Mouse (Mus musculus): ENCODE measurements around the gene Nktr. TPM values are rescaled to one million over a fixed set of nuclear protein-coding genes. Genes with fewer than 3 reads are reported as not detected.

Nktr gene
- polyA plus RNA-seq, 1 experiment from 2014 or later = 70.1 TPM

DNA sequence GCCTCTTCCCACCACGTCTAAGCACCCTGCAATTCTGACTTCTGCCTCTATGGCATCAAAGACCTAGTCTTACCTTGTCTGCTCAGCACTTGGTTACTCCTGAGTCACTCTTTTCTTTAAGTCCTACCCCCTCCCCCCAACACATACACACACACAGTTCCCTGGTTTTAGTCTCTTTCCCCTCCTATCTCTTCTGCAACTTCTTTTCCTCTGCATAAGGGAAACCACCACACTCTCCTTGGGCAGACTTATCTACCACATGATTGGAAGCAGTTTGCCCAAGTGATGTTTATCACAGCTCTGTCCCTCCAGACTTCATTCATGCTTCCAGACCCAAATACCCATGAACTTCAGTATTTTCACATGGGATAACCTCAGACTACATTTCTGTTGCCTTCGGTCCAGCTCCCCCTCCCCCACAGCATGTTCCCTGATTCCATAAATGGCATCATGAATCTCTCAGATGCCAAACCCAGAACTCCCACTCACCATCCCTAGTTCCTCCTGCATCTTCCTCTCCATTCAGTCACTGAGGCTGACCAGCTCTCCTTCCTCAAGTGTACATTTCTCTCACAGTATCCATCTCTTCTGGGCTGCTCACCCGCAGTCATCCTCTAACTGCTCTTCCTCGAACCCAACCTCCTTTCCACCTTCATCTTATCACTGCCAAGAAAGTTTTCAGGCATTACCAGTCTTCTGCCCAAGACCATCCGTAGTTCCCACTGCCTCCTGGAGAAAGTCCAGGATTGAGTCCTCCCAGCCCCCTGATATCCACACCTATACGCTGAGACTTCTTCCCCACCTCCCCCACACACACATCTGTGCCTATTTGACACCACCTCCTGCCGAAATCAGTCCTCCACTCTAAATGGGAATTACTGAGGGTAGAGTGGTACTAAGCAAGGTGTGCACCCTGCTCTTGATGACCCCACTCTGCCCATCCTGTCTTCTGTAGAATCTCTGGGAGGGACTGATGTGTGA, 10.2 kb upstream of the Nktr start:
- WGBS = 67% methylated on average over 7 of the region's 7 CpGs
- peaks cover 20% of the 10 kb centered on the region for H3K36me3 ChIP-seq
- H3K4me1 ChIP-seq = peaks cover 35% of the 10 kb centered on the region
- H3K9ac ChIP-seq = no peak overlapping the region
- no peaks in the 10 kb centered on the region for H3K27me3 ChIP-seq
- no peak for ATAC-seq (ENCODE audit: insufficient number of reproducible peaks, insufficient read depth, low FRiP score, low TSS enrichment, low read depth)
- H3K4me2 ChIP-seq = no peak overlapping the region
- no peaks in the 10 kb centered on the region for H3K9me3 ChIP-seq
- H3K27ac ChIP-seq = no peak overlapping the region
- no peak overlapping the region for H3K4me3 ChIP-seq

DNA sequence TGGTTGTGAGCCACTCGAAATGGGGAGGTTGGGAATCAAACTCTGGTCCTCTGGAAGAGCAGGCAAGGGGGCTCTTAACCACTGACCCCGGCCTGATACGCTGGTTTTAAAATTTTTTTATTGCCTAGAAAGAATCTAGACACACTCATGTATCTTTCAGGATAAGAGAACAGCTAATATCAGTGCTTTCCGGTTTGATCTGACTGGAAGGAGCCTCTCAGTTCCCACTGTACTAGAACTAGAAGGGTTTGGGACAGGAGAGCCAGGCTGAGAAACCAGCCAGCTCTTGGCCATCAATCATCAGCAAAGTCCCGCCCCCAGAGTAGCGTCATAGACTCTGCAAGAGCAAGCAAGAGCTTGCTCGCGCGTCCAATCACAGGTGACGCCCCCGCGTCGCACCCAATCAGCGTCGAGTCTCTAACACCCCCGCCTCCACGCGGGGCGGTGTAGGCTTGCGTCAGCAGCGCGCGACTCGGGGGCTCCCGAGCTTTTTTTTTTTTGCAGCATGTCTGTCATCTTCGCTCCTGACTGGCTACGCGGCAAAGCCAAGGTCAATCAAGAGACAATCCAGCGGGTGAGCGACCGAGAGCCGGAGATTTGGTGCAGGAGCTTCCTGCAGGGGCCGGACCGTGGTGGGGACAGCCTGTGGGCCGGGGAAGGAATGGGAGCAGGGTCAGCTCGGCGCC, 8.9 kb upstream of the Nktr start, which contains the start of gene Ss18l2:
Ss18l2 (plus strand) TSS at position 432 of the 686 bp plus-strand sequence.
- WGBS = 4% methylated on average over 37 of the region's 37 CpGs
- Histone ChIP-seq H3K9me3 (no peaks in the 10 kb centered on the region), H3K27me3 (no peaks in the 10 kb centered on the region), H3K4me3 (peak within 1 kb of the TSS; percentile 96), H3K36me3 (peaks cover 20% of the 10 kb centered on the region), H3K4me1 (peaks cover 28% of the 10 kb centered on the region), H3K27ac (peak within 1 kb of the TSS; percentile 90), H3K4me2 (peak within 1 kb of the TSS; percentile 75), H3K9ac (peak within 1 kb of the TSS; percentile 97)
- ATAC-seq (ENCODE audit: insufficient number of reproducible peaks, insufficient read depth, low FRiP score, low TSS enrichment, low read depth) = peak; percentile 98

DNA sequence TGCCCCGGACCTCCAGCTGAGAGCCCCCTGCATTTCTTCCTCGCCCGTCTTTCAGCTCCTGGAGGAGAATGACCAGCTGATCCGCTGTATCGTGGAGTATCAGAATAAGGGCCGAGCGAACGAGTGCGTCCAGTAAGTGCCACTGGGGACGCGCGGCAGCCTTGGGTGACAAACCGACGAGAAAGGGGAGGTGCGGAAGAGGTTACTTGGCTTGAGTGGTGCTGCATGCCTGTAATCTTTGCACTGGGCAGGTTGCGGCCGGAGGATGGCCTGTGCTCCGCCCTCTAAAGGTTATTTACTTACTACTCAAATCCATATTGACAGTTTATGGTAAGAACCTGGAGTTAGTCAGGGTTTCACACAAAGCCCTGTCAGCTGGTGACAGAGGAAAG, 8.4 kb upstream of the Nktr start:
- peak overlapping the region; percentile 90 for H3K27ac ChIP-seq
- no peaks in the 10 kb centered on the region for H3K27me3 ChIP-seq
- peak overlapping the region; percentile 97 for H3K9ac ChIP-seq
- no peaks in the 10 kb centered on the region for H3K9me3 ChIP-seq
- peaks cover 22% of the 10 kb centered on the region for H3K4me1 ChIP-seq
- H3K4me3 ChIP-seq = peak overlapping the region; percentile 96
- peaks cover 20% of the 10 kb centered on the region for H3K36me3 ChIP-seq
- under 1% methylated on average over 18 of the region's 18 CpGs for WGBS
- ATAC-seq (ENCODE audit: insufficient number of reproducible peaks, insufficient read depth, low FRiP score, low TSS enrichment, low read depth) = no peak
- H3K4me2 ChIP-seq = peak overlapping the region; percentile 75

DNA sequence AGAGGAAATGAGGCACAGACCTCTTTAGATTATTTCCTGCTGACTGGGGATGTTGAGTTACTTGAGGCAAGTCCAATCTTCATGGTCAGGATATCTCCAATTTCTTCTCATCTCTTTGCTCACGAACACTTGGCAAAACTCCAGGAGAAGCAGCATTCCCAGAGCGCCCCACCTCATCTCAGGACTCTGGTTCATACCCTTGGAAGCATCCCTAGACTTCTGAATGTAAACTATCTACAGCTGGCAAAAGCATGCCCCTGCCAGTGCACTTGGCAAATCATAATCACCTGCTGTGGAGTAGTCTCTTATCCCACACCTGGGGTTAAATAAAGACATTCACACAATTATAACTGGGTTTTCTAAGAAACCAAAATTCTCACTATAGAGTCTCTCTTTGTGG, 1.9 kb upstream of the Nktr start:
- no peaks in the 10 kb centered on the region for H3K27me3 ChIP-seq
- H3K4me1 ChIP-seq = peaks cover 8% of the 10 kb centered on the region
- H3K27ac ChIP-seq = no peak overlapping the region
- ATAC-seq (ENCODE audit: insufficient number of reproducible peaks, insufficient read depth, low FRiP score, low TSS enrichment, low read depth) = no peak
- no peak overlapping the region for H3K4me2 ChIP-seq
- H3K9ac ChIP-seq = no peak overlapping the region
- H3K9me3 ChIP-seq = no peaks in the 10 kb centered on the region
- no peak overlapping the region for H3K4me3 ChIP-seq
- WGBS = 72% methylated on average over 2 of the region's 2 CpGs
- H3K36me3 ChIP-seq = peaks cover 18% of the 10 kb centered on the region

DNA sequence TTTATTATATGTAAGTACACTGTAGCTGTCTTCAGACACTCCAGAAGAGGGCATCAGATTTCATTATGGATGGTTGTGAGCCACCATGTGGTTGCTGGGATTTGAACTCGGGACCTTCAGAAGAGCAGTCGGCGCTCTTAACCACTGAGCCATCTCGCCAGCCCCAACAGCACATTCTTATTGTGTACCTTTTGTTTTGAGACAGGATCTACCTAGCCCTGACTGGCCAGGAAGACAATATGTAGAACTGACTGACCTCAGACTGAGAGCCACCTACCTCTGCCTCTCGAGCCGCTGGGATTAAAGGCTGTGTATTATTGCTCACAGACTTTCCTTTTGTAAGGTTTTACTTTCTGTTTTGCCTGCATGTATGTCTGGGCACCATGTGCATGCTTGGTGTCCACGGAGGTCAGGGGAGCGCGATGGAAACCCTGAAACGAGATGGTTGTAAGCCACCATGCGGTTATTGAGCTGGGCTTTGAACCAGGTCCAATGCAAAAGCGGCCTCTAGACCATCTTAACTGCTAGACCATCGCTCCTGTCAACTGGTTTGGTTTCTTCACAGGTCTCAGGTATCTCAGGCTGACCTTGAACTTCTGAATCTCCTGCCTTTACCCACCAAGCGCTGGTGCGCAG, 781 bp upstream of the Nktr start:
- H3K36me3 ChIP-seq = peaks cover 6% of the 10 kb centered on the region
- peak overlapping the region; percentile 71 for H3K4me3 ChIP-seq
- no peaks in the 10 kb centered on the region for H3K9me3 ChIP-seq
- 68% methylated on average over 15 of the region's 15 CpGs for WGBS
- no peaks in the 10 kb centered on the region for H3K27me3 ChIP-seq
- peak overlapping the region; percentile 97 for H3K9ac ChIP-seq
- no peak for ATAC-seq (ENCODE audit: insufficient number of reproducible peaks, insufficient read depth, low FRiP score, low TSS enrichment, low read depth)
- H3K4me1 ChIP-seq = peaks cover 8% of the 10 kb centered on the region
- H3K4me2 ChIP-seq = peak overlapping the region; percentile 91
- H3K27ac ChIP-seq = peak overlapping the region; percentile 94

DNA sequence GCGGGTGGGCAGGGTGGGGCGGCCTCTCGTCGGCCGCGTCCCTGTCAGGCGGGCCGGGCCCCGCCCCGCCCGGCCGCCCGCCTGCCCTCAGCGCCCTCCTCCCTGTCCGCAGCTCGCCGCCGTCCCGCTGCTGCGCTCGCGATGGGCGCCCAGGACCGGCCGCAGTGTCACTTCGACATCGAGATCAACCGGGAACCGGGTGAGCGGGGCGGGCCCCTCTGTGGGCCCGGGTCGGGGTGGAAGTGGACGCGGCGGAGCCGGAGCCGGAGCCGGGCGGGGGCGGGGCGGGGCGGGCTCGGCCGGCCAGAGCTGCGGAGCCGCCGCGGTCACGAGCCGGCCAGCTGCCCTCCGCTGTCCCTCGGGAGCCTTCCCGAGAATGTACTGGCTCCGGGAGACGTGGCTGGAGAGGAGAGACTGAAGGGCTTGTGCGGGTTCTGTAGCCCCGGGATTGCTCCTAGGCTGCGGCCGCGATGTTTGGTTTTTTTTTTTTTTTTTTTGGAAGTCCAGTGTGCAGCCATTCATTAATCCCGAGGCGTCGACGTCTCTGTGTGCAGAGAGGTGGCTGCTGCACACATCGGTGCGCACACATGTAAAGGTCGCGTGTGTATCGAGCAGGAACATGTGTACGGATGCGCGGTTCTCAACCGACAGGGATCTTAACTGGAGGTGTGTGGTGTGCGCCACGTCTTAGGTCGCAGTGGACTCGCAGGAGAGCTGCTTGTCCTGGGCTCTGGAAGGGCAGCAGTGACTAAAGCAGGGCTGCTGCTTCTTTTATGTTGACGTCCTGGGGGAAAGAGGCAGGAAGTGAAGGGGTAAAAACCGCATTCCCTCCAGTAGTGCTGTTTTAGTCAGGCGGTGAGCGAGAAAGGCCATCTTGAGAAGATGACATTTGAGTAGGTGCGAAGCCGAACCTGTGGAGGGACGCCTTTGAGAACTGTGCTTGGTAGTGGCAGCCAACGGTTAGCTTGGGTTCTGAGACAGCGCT, 670 bp downstream of the Nktr start:
- H3K4me1 ChIP-seq = peaks cover 8% of the 10 kb centered on the region
- peak overlapping the region; percentile 94 for H3K27ac ChIP-seq
- peak; percentile 64 for ATAC-seq (ENCODE audit: insufficient number of reproducible peaks, insufficient read depth, low FRiP score, low TSS enrichment, low read depth)
- no peaks in the 10 kb centered on the region for H3K9me3 ChIP-seq
- no peaks in the 10 kb centered on the region for H3K36me3 ChIP-seq
- peak overlapping the region; percentile 71 for H3K4me3 ChIP-seq
- no peaks in the 10 kb centered on the region for H3K27me3 ChIP-seq
- under 1% methylated on average over 72 of the region's 87 CpGs for WGBS
- H3K9ac ChIP-seq = peak overlapping the region; percentile 97
- H3K4me2 ChIP-seq = peak overlapping the region; percentile 91

DNA sequence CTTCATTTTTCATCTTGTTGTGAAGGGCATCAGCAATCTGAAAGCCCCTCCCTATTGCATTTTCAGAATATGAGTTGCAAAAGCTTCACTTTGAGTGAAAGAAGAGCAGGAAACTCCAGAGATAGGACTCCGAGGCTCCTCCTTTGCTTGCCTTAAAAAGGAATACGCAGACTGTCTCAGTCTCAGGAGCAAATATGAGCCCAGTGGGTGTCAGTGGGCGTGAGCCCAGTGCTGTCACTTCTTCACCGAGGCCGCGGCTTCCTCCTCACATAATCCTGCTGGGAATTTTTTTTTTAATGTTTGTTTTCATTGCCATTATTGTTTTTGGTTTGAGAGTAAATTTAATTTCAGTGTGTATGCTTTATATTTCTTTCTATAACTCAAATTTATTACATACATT, 21.5 kb downstream of the Nktr start:
- Histone ChIP-seq H3K4me3 (no peak overlapping the region), H3K4me2 (no peak overlapping the region), H3K9me3 (no peaks in the 10 kb centered on the region), H3K27ac (no peak overlapping the region), H3K4me1 (no peaks in the 10 kb centered on the region), H3K27me3 (no peaks in the 10 kb centered on the region), H3K36me3 (peaks cover 57% of the 10 kb centered on the region), H3K9ac (no peak overlapping the region)
- 94% methylated on average over 6 of the region's 6 CpGs for whole genome bisulfite sequencing
- ATAC-seq (ENCODE audit: insufficient number of reproducible peaks, insufficient read depth, low FRiP score, low TSS enrichment, low read depth) = no peak

DNA sequence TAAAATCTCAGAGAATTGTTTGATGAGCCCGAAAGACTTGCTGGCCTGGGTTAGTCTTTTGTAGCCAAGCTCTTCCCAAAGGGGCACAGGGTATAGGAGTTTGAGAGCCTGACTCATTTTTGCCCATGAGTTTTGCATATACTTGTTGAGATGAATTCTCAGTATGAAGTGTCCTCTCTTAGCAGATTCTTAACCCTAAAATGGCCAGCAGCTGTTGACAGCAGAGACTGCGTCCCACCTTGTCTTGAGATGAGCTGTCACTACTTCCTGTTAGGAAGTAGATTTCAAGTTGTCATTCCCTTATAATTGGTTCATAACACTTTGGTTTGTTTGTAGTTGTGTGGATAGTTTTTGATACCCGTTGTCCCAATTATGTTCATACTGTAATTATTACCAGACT, 22.2 kb downstream of the Nktr start:
- no peak overlapping the region for H3K4me2 ChIP-seq
- WGBS = 88% methylated on average over 3 of the region's 3 CpGs
- H3K9me3 ChIP-seq = no peaks in the 10 kb centered on the region
- H3K9ac ChIP-seq = no peak overlapping the region
- H3K27ac ChIP-seq = no peak overlapping the region
- H3K4me1 ChIP-seq = no peaks in the 10 kb centered on the region
- H3K36me3 ChIP-seq = peaks cover 56% of the 10 kb centered on the region
- no peaks in the 10 kb centered on the region for H3K27me3 ChIP-seq
- H3K4me3 ChIP-seq = no peak overlapping the region
- ATAC-seq (ENCODE audit: insufficient number of reproducible peaks, insufficient read depth, low FRiP score, low TSS enrichment, low read depth) = no peak

DNA sequence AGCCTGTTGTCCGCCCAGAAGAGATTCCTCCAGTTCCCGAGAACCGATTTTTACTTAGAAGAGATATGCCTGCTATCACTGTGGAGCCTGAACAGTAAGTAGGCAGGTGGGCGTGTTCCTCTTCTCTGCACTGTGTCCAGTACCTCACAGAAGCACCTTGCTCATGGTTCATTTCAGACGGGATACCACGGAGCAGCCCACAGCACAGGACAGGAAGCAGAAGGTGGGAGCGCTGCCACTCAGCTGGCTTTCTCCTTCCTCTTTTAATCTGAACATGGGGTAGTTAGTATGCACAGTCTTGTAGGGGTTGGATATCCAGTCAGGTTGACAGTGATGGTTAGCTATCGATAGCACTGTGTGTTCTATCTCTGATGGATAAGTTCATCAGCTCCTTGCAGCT, 25.1 kb downstream of the Nktr start:
- no peak overlapping the region for H3K4me2 ChIP-seq
- no peak overlapping the region for H3K27ac ChIP-seq
- H3K9me3 ChIP-seq = no peaks in the 10 kb centered on the region
- no peak for ATAC-seq (ENCODE audit: insufficient number of reproducible peaks, insufficient read depth, low FRiP score, low TSS enrichment, low read depth)
- 89% methylated on average over 8 of the region's 8 CpGs for WGBS
- no peaks in the 10 kb centered on the region for H3K27me3 ChIP-seq
- H3K4me3 ChIP-seq = no peak overlapping the region
- H3K4me1 ChIP-seq = no peaks in the 10 kb centered on the region
- H3K9ac ChIP-seq = no peak overlapping the region
- peaks cover 80% of the 10 kb centered on the region for H3K36me3 ChIP-seq

DNA sequence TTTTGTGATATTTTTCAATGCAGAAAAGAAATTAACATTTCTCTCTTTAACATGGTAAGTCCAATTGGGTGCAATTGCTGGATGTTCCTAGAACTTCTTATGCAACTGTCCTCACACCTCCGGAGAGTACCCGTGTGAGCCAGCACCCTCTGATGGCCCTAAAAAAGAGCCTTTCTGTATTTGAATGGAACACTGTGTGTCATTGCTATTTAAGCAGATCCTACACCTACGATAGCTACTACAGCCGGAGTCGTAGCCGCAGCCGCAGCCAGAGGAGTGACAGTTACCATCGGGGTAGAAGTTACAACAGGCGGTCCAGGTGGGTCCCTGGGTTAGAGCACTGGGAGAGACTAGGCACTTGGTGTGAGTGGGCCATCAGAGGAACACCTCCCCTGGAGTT, 33.8 kb downstream of the Nktr start:
- H3K9ac ChIP-seq = no peak overlapping the region
- no peak overlapping the region for H3K27ac ChIP-seq
- H3K4me2 ChIP-seq = no peak overlapping the region
- no peak overlapping the region for H3K4me3 ChIP-seq
- no peak for ATAC-seq (ENCODE audit: insufficient number of reproducible peaks, insufficient read depth, low FRiP score, low TSS enrichment, low read depth)
- no peaks in the 10 kb centered on the region for H3K27me3 ChIP-seq
- no peaks in the 10 kb centered on the region for H3K9me3 ChIP-seq
- H3K4me1 ChIP-seq = peaks cover 13% of the 10 kb centered on the region
- 93% methylated on average over 9 of the region's 9 CpGs for WGBS
- peaks cover 87% of the 10 kb centered on the region for H3K36me3 ChIP-seq

DNA sequence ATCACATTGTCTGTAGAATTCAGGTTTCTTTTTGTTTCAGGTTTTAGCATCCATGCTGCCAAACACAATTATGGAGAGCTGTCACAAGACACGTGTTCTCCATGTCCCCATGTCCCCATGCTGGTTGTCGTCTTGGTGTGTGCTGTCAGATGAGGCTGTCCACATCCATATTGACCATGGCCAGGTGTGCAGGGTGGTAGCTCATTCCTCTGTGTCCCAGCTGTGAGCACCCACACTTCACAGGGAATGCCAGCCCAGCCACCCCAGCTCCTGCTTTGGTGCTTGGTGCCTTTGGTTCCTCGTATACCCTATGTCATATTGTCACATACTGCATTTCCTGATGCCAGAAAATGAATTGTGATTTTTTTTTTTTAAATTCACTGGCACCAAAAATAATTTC, 35.7 kb downstream of the Nktr start:
- Histone ChIP-seq H3K9me3 (no peaks in the 10 kb centered on the region), H3K9ac (no peak overlapping the region), H3K27me3 (no peaks in the 10 kb centered on the region), H3K36me3 (peaks cover 69% of the 10 kb centered on the region), H3K4me1 (peaks cover 27% of the 10 kb centered on the region), H3K27ac (no peak overlapping the region), H3K4me2 (no peak overlapping the region), H3K4me3 (no peak overlapping the region)
- ATAC-seq (ENCODE audit: insufficient number of reproducible peaks, insufficient read depth, low FRiP score, low TSS enrichment, low read depth) = no peak
- 89% methylated on average over 3 of the region's 3 CpGs for WGBS
